Mouse (Mus musculus) heart, embryonic 11.5 days (tissue): Measurements from ENCODE around the gene Dazap2. TPM values are rescaled to one million over a fixed set of nuclear protein-coding genes. Genes with fewer than 3 reads are reported as not detected.

ENCODE experiments used
- ATAC-seq: fragments of 200-750 bp; cut with Nextera tagmentation; replicated peaks from 2 replicates; pipeline ENCODE4 v1.8.0; 2017; ENCODE audit warnings: moderate library complexity; ENCODE audit not compliant: insufficient number of reproducible peaks, low FRiP score, low TSS enrichment
- H3K27ac ChIP-seq: fragments of 300-500 bp; sonication (generic); 2 replicates; pipeline ENCODE4 v1.5.1; 2014; ENCODE audit warnings: mild to moderate bottlenecking, low read depth, low read length
- H3K27me3 ChIP-seq: fragments of 300-500 bp; sonication (generic); 2 replicates; pipeline ENCODE4 v1.6.1; 2014; ENCODE audit warnings: mild to moderate bottlenecking, low read length, mixed read lengths; ENCODE audit not compliant: control insufficient read depth, insufficient read depth
- H3K36me3 ChIP-seq: fragments of 300-500 bp; sonication (generic); 2 replicates; pipeline ENCODE4 v1.6.1; 2014; ENCODE audit warnings: mild to moderate bottlenecking, low read length, moderate library complexity, mixed read lengths; ENCODE audit not compliant: control insufficient read depth, insufficient read depth
- H3K4me1 ChIP-seq: fragments of 300-500 bp; sonication (generic); 2 replicates; pipeline ENCODE4 v1.6.1; 2014; ENCODE audit warnings: low read length; ENCODE audit not compliant: control insufficient read depth, insufficient read depth
- H3K4me2 ChIP-seq: fragments of 300-500 bp; sonication (generic); 2 replicates; pipeline ENCODE4 v1.6.1; 2014; ENCODE audit warnings: mild to moderate bottlenecking, moderate library complexity
- H3K4me3 ChIP-seq: fragments of 300-500 bp; sonication (generic); 2 replicates; pipeline ENCODE4 v1.5.1; 2014; ENCODE audit warnings: low read depth, low read length
- H3K9ac ChIP-seq: fragments of 300-500 bp; sonication (generic); 2 replicates; pipeline ENCODE4 v1.6.1; 2014; ENCODE audit warnings: mild to moderate bottlenecking, low read depth, low read length, moderate library complexity
- H3K9me3 ChIP-seq: fragments of 300-500 bp; sonication (generic); replicated peaks from 2 replicates; pipeline ENCODE4 v1.6.1; 2016; ENCODE audit warnings: low read length; ENCODE audit not compliant: control insufficient read depth
- WGBS: fragments of 180-500 bp; shearing (Covaris S2); extraction: QIAGEN DNeasy Blood & Tissue Kit; methylation state at CpG from one replicate; pipeline ENCODE4 v1.1.7; 2014; ENCODE audit not compliant: insufficient replicate concordance; 5-methylcytosine and 5-hydroxymethylcytosine counted together
- polyA plus RNA-seq: library from polyadenylated mRNA; unstranded; fragments of >200 nt; fragmentation: Nextera tagmentation; extraction: Ambion mirVana; gene quantifications from 2 replicates; pipeline ENCODE4 v1.2.1, GENCODE M21; 2014

Gene Dazap2
- polyA plus RNA-seq, 1 experiment from 2014 or later = 233 TPM

- Histone ChIP-seq H3K4me1 (peaks cover 25% of the 10 kb centered on the region; the same call in 1 of the 2 replicates), H3K27me3 (peaks cover 31% of the 10 kb centered on the region), H3K4me3 (peak within 1 kb of the TSS; percentile 66), H3K27ac (no peak within 1 kb of the TSS), H3K9ac (peak within 1 kb of the TSS; percentile 73), H3K4me2 (peak within 1 kb of the TSS; percentile 96), H3K36me3 (no peaks in the 10 kb centered on the region), H3K9me3 (no peaks in the 10 kb centered on the region)
- WGBS = under 1% methylated on average over 59 of the region's 77 CpGs
- peak; percentile 36; the same call in 1 of the 2 replicates for ATAC-seq
Measured at GRCm38 (mm10) chr15:100636700-100637501, 21.8 kb downstream of the Dazap2 start, which contains the start of gene Smagp. Gene Smagp, minus strand, starts transcription at chr15:100636940.

- Histone ChIP-seq H3K4me1 (peaks cover 25% of the 10 kb centered on the region; the same call in 1 of the 2 replicates), H3K4me3 (no peak overlapping the region; the same call in 1 of the 2 replicates)
- 20% methylated on average over 6 of the region's 6 CpGs for WGBS
Measured at GRCm38 (mm10) chr15:100637661-100638060, 22.5 kb downstream of the Dazap2 start.

GRCm38 (mm10) chr15:100639972-100640750 is 25.0 kb downstream of the Dazap2 start:
- no peak overlapping the region for H3K4me2 ChIP-seq
- no peak overlapping the region for H3K4me3 ChIP-seq
- no peak for ATAC-seq

More at GRCm38 (mm10) chr15:100637661-100638060, 22.5 kb downstream of the Dazap2 start:
- ATAC-seq = no peak
- H3K27ac ChIP-seq = no peak overlapping the region
- H3K36me3 ChIP-seq = no peaks in the 10 kb centered on the region
- peak overlapping the region; percentile 96; the same call in 1 of the 2 replicates for H3K4me2 ChIP-seq
- H3K9me3 ChIP-seq = no peaks in the 10 kb centered on the region
- peaks cover 31% of the 10 kb centered on the region for H3K27me3 ChIP-seq
- no peak overlapping the region for H3K9ac ChIP-seq

GRCm38 (mm10) chr15:100641226-100641810 is 26.2 kb downstream of the Dazap2 start:
- H3K4me2 ChIP-seq = no peak overlapping the region
- 73% methylated on average over 15 of the region's 16 CpGs for WGBS
- no peaks in the 10 kb centered on the region for H3K36me3 ChIP-seq
- H3K27ac ChIP-seq = no peak overlapping the region
- H3K4me1 ChIP-seq = peaks cover 20% of the 10 kb centered on the region; the same call in 1 of the 2 replicates
- H3K9ac ChIP-seq = no peak overlapping the region
- H3K4me3 ChIP-seq = no peak overlapping the region
- H3K27me3 ChIP-seq = peaks cover 11% of the 10 kb centered on the region
- H3K9me3 ChIP-seq = no peaks in the 10 kb centered on the region
- no peak for ATAC-seq

More at GRCm38 (mm10) chr15:100639972-100640750, 25.0 kb downstream of the Dazap2 start:
- Histone ChIP-seq H3K9ac (no peak overlapping the region), H3K4me1 (peaks cover 25% of the 10 kb centered on the region; the same call in 1 of the 2 replicates), H3K9me3 (no peaks in the 10 kb centered on the region), H3K27ac (no peak overlapping the region), H3K36me3 (no peaks in the 10 kb centered on the region), H3K27me3 (peaks cover 21% of the 10 kb centered on the region)
- WGBS = 65% methylated on average over 16 of the region's 16 CpGs

GRCm38 (mm10) chr15:100642451-100642850 is 27.3 kb downstream of the Dazap2 start:
- no peak for ATAC-seq
- 88% methylated on average over 7 of the region's 7 CpGs for WGBS

GRCm38 (mm10) chr15:100646161-100646560 is 31.0 kb downstream of the Dazap2 start:
- Histone ChIP-seq H3K9me3 (no peaks in the 10 kb centered on the region), H3K36me3 (no peaks in the 10 kb centered on the region), H3K4me2 (no peak overlapping the region), H3K4me3 (no peak overlapping the region), H3K27me3 (no peaks in the 10 kb centered on the region), H3K4me1 (no peaks in the 10 kb centered on the region), H3K9ac (no peak overlapping the region), H3K27ac (no peak overlapping the region)
- no peak for ATAC-seq
- 72% methylated on average over 6 of the region's 6 CpGs for WGBS

More at GRCm38 (mm10) chr15:100642451-100642850, 27.3 kb downstream of the Dazap2 start:
- H3K4me3 ChIP-seq = no peak overlapping the region
- H3K27me3 ChIP-seq = no peaks in the 10 kb centered on the region; the same call in 1 of the 2 replicates
- H3K9me3 ChIP-seq = no peaks in the 10 kb centered on the region
- no peak overlapping the region for H3K27ac ChIP-seq
- H3K4me2 ChIP-seq = no peak overlapping the region
- no peak overlapping the region for H3K9ac ChIP-seq
- H3K36me3 ChIP-seq = no peaks in the 10 kb centered on the region
- H3K4me1 ChIP-seq = peaks cover 10% of the 10 kb centered on the region; the same call in 1 of the 2 replicates

- H3K27ac ChIP-seq = no peak overlapping the region
- no peak overlapping the region for H3K9ac ChIP-seq
- H3K36me3 ChIP-seq = no peaks in the 10 kb centered on the region
- H3K27me3 ChIP-seq = no peaks in the 10 kb centered on the region
- 73% methylated on average over 10 of the region's 10 CpGs for WGBS
- no peak overlapping the region for H3K4me3 ChIP-seq
- H3K4me2 ChIP-seq = no peak overlapping the region
- H3K9me3 ChIP-seq = no peaks in the 10 kb centered on the region
- ATAC-seq = no peak
- H3K4me1 ChIP-seq = no peaks in the 10 kb centered on the region
Measured at GRCm38 (mm10) chr15:100650111-100650510, 35.0 kb downstream of the Dazap2 start.

- Histone ChIP-seq H3K4me2 (no peak overlapping the region), H3K9ac (no peak overlapping the region), H3K27ac (no peak overlapping the region), H3K27me3 (no peaks in the 10 kb centered on the region), H3K4me3 (no peak overlapping the region), H3K4me1 (no peaks in the 10 kb centered on the region), H3K36me3 (no peaks in the 10 kb centered on the region), H3K9me3 (no peaks in the 10 kb centered on the region)
- WGBS = 55% methylated on average over 9 of the region's 9 CpGs
- no peak for ATAC-seq
Measured at GRCm38 (mm10) chr15:100651610-100652009, 36.5 kb downstream of the Dazap2 start.
